Mouse (Mus musculus) heart, postnatal 14 days (tissue): ENCODE results near the gene Kdm5d. TPM values are rescaled to one million over a fixed set of nuclear protein-coding genes. Genes with fewer than 3 reads are reported as not detected.
A peak's percentile ranks its signal among the peaks of the same experiment; 100 is the strongest.

ENCODE experiments used
- DNase-seq, 2 experiments: peaks; one replicate each; pipeline ENCODE4 v3.0.0; 2021 to 2022
- intact Hi-C: fragments of 180-260 bp; cut with DNase I; formaldehyde crosslinking; loops from one replicate; pipeline ENCODE4 v1.15.1; 2025
- long read RNA-seq, 2 experiments: library from polyadenylated mRNA; stranded (forward); transcript quantifications; one replicate each; pipeline ENCODE4 v2.0.0; 2021
- microRNA-seq, 2 experiments: library from miRNA; unstranded; fragments of <30 nt; microRNA quantifications; one replicate each; pipeline ENCODE4 v1.2.0; 2021 to 2022
- total RNA-seq, 2 experiments: library from RNA; stranded (reverse); gene quantifications; 2 replicates each; pipeline ENCODE4 v1.2.3; 2021

Kdm5d gene
- total RNA-seq = 10 to 100 TPM in 1 of 2 experiments, not detected in 1; 13.0 TPM
- long read RNA-seq, experiment 1, full-length matches to known transcripts = 2 of 3 reads
- long read RNA-seq, experiment 1, partial matches to known transcripts = 1 of 3 reads
- long read RNA-seq, experiment 1, other reads (novel, unspliced or antisense) = 0 of 3 reads
- long read RNA-seq, experiment 2 = 0 reads

DNA sequence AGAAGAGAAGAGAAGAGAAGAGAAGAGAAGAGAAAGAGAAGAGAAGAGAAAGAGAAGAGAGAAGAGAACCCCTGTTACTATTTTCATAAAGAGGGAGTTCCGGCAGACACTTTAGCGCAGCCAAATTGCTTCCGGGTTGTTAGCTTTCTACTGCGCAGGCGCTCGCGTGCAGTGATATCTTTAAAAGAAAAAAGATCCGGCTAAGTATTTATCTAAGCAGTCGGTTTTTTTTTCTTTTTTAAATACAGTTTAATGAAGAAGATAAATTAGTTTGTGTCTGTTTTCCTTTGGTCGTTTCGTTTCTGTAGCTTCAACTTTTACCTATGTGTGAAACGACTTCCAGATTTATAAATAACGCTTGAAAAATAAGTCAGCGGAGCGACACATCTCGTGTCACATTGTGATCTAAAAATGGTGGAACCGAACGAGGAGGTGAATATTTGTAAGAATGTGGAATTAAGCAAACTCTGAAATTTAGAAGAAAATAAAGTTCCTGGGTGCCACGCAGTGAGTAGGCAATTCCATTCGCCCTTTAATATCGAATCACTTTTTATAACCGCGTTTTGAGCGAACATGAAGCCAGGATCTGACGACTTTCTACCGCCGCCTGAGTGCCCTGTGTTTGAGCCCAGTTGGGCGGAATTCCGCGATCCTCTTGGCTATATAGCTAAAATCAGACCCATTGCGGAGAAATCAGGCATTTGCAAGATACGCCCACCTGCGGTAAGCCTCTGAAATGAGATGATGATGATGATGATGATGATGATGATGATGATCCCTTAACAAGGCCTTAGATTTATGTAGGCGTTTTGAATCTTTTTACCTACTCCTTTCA is at the start of gene Kdm5d:
Kdm5d (plus strand) TSS at position 396 of the 835 bp plus-strand sequence.
- peak in 1 of 2 experiments; percentile 50 for DNase-seq
- intact Hi-C loops = no loop called here

DNA sequence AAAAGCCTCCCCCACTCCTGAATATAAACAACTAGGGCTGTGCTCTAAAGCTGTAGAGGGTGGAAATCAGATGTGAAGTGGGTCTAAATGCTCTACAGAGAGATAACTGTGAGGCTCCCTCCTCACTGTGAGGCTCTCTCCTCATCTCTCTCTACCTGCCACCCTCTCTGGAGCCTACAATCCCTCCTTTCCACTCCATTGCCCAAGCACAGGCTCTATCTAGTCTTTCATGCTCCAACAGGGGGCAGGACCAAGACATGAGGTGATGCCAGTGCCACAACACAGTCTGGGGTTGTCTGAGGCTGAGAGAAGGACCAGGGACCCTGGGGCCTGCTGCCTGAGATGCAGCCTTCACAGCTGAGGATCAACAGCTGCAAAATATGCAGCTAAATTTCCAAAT is 25.2 kb upstream of the Kdm5d start:
- DNase-seq = no peak
- intact Hi-C loops = no loop called here

DNA sequence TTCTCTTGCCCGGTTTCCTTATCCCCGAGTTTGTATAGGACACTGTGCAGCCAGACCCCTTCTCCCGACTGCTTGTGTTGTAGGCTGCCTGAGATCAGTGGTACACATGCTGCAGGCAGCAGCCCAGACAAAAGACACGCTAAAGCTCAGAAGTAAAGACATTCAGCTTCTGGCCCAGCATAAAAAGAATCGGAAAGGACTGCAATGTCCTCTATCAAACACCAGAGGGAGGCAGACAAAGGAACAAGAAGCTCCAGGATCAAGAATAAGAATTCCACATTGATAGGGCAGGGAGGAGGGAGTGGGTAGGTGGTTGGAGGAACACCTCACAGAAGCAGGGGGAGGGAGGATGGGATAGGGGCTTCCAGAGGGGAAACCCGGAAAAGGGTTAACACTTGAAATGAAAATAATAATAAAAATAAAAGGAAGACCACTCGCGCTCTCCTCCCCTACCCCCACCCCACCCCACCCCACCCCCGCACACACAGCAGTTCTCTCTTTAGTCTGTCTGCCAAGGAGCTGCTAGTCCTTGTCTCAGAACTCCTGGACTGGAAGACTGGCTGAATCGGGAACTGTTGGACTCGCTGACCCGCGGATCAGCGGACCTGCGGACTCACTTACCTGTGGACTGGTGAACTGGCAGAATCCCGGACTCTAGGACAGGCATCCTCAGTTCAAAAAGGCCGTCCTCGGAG is 24.6 kb upstream of the Kdm5d start:
- no peak for DNase-seq
- intact Hi-C loops = no loop called here

Small RNAs within 50 kb of the gene (microRNA-seq; reads per million reads assigned to microRNA genes)
- 0 reads per million in 2 experiments for gene Gm47281

Other genes starting within 250 kb of the Kdm5d start
- not detected for gene Zfy1, start 100.4 kb upstream of the Kdm5d start, total RNA-seq
- not detected for gene Uba1y, start 79.1 kb upstream of the Kdm5d start, total RNA-seq
- gene Eif2s3y, start 112.8 kb downstream of the Kdm5d start, total RNA-seq = 10 to 100 TPM in 1 of 2 experiments, not detected in 1; 73.1 TPM